Mouse (Mus musculus) limb, embryonic 14.5 days (tissue): ENCODE measurements around the gene Slc16a14. TPM values are rescaled to one million over a fixed set of nuclear protein-coding genes. Genes with fewer than 3 reads are reported as not detected.

Source experiments
- ATAC-seq: fragments of 200-750 bp; cut with Nextera tagmentation; 2 replicates; pipeline ENCODE4 v1.8.0; 2017; ENCODE audit warnings: low read depth, moderate number of reproducible peaks, moderate TSS enrichment; ENCODE audit not compliant: low FRiP score
- DNase-seq: peaks from one replicate; pipeline ENCODE4 v3.0.0-alpha.2; 2015; ENCODE audit warnings: low spot score
- H3K27ac ChIP-seq: fragments of 300-500 bp; sonication (generic); replicated peaks from 2 replicates; pipeline ENCODE4 v1.5.1; 2014; ENCODE audit warnings: low read depth, mild to moderate bottlenecking, low read length, moderate library complexity, mixed read lengths
- H3K27me3 ChIP-seq: fragments of 300-500 bp; sonication (generic); 2 replicates; pipeline ENCODE4 v1.6.1; 2014; ENCODE audit warnings: low read length, mixed read lengths; ENCODE audit not compliant: control insufficient read depth, insufficient read depth
- H3K36me3 ChIP-seq: fragments of 300-500 bp; sonication (generic); 2 replicates; pipeline ENCODE4 v1.6.1; 2014; ENCODE audit warnings: mild to moderate bottlenecking, low read length, moderate library complexity, mixed read lengths; ENCODE audit not compliant: control insufficient read depth, insufficient read depth
- H3K4me1 ChIP-seq: fragments of 300-500 bp; sonication (generic); 2 replicates; pipeline ENCODE4 v1.6.1; 2014; ENCODE audit warnings: antibody characterized with exemption, low read length, mixed read lengths; ENCODE audit not compliant: control insufficient read depth, insufficient read depth
- H3K4me2 ChIP-seq: fragments of 300-500 bp; sonication (generic); replicated peaks from 2 replicates; pipeline ENCODE4 v1.6.1; 2014; ENCODE audit warnings: low read depth, mild to moderate bottlenecking, low read length, moderate library complexity; ENCODE audit not compliant: severe bottlenecking
- H3K4me3 ChIP-seq: fragments of 300-500 bp; sonication (generic); replicated peaks from 2 replicates; pipeline ENCODE4 v1.5.1; 2014; ENCODE audit warnings: low read length
- H3K9ac ChIP-seq: fragments of 300-500 bp; sonication (generic); 2 replicates; pipeline ENCODE4 v1.6.1; 2014; ENCODE audit warnings: mild to moderate bottlenecking, low read depth, low read length, moderate library complexity; ENCODE audit not compliant: severe bottlenecking
- H3K9me3 ChIP-seq: fragments of 300-500 bp; sonication (generic); 2 replicates; pipeline ENCODE4 v1.6.1; 2016; ENCODE audit warnings: low read length; ENCODE audit not compliant: control insufficient read depth
- POLR2A ChIP-seq: fragments of 200-500 bp; IDR thresholded peaks from 2 replicates; pipeline ENCODE4 v1.8.0; 2012; ENCODE audit warnings: inconsistent platforms, mild to moderate bottlenecking, moderate library complexity, borderline replicate concordance; ENCODE audit not compliant: insufficient read depth, insufficient read length; ENCODE audit errors: extremely low read depth
- WGBS: fragments of 180-500 bp; shearing (Covaris S2); extraction: QIAGEN DNeasy Blood & Tissue Kit; methylation state at CpG from one replicate; pipeline ENCODE4 v1.1.7; 2014; 5-methylcytosine and 5-hydroxymethylcytosine counted together
- polyA plus RNA-seq, 2 experiments: library from polyadenylated mRNA; depleted of rRNA in 1 of 2; stranded (reverse) in 1 of 2; unstranded in 1 of 2; fragments of >200 nt; fragmentation: Nextera tagmentation in 1 of 2; extraction: Ambion mirVana in 1 of 2; gene quantifications; 2 replicates each; pipeline versions ENCODE4 v1.2.1 to v1.2.3; 2012 to 2014

Gene Slc16a14
- polyA plus RNA-seq, 2 experiments = 0.15 to 0.18 TPM

- DNase-seq (no peak), ATAC-seq (no peak)
- Histone ChIP-seq H3K36me3 (no peaks in the 10 kb centered on the region), H3K27ac (no peak overlapping the region), H3K9me3 (no peaks in the 10 kb centered on the region), H3K9ac (no peak overlapping the region), H3K27me3 (peaks cover 9% of the 10 kb centered on the region; the same call in 1 of the 2 replicates), H3K4me2 (no peak overlapping the region), H3K4me1 (no peaks in the 10 kb centered on the region), H3K4me3 (no peak overlapping the region)
- no peak for TF ChIP-seq POLR2A
- 55% methylated on average over 4 of the region's 4 CpGs for WGBS
These were observed 4.5 kb upstream of the Slc16a14 start for GRCm38 (mm10) chr1:84939466-84939865.

DNA sequence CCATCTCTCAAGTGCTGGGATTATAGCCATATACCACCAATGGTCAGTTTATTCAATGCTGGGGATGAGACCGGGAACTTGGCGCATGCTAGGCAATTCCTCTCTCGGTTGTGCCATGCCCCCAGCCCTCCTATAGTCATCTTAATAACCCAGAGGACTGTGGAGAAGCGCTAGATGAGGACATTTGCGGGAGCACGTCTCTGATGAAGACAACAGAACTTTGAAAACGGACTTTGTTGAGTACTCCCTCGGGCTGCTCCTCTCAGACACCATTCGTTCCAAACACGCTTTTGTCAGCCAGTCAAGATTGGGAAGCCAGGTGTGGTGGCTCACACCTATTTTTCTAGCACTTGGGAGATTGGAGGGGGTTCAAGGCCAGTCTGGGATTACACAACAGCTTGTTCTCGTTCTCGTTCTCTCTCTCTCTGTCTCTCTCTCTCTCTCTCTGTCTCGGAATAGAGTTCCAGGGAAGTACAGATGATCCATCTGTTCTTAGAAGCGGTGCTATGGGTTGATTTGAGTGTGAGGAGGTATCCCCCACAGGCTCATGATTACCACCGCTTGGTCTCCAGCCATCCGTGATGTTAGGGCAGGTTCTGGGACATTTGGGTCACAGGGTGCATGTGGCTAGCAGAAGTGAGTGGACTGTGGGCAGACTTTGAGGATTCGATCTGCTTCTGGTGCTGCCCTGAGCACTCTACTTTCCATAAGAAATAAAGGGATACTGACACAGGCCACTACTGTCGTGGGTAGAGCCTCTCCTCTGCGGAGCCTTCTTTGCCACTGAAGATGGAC lies 2.0 kb upstream of the Slc16a14 start:
- no peak for ATAC-seq
- TF ChIP-seq POLR2A = no peak
- no peak for DNase-seq
- peaks cover 5% of the 10 kb centered on the region; the same call in 1 of the 2 replicates for H3K4me1 ChIP-seq
- H3K9ac ChIP-seq = no peak overlapping the region
- no peaks in the 10 kb centered on the region for H3K9me3 ChIP-seq
- H3K27me3 ChIP-seq = peaks cover 21% of the 10 kb centered on the region
- H3K4me3 ChIP-seq = no peak overlapping the region
- H3K36me3 ChIP-seq = no peaks in the 10 kb centered on the region
- no peak overlapping the region for H3K27ac ChIP-seq
- no peak overlapping the region for H3K4me2 ChIP-seq
- 87% methylated on average over 19 of the region's 19 CpGs for WGBS

- TF ChIP-seq POLR2A = no peak
- no peak overlapping the region for H3K9ac ChIP-seq
- peaks cover 21% of the 10 kb centered on the region for H3K27me3 ChIP-seq
- peaks cover 5% of the 10 kb centered on the region; the same call in 1 of the 2 replicates for H3K4me1 ChIP-seq
- ATAC-seq (no peak), DNase-seq (no peak)
- no peak overlapping the region for H3K4me3 ChIP-seq
- no peaks in the 10 kb centered on the region for H3K9me3 ChIP-seq
- 68% methylated on average over 9 of the region's 9 CpGs for WGBS
- no peak overlapping the region for H3K4me2 ChIP-seq
- no peak overlapping the region for H3K27ac ChIP-seq
- H3K36me3 ChIP-seq = no peaks in the 10 kb centered on the region
These were observed 734 bp upstream of the Slc16a14 start for GRCm38 (mm10) chr1:84935668-84936067.

DNA sequence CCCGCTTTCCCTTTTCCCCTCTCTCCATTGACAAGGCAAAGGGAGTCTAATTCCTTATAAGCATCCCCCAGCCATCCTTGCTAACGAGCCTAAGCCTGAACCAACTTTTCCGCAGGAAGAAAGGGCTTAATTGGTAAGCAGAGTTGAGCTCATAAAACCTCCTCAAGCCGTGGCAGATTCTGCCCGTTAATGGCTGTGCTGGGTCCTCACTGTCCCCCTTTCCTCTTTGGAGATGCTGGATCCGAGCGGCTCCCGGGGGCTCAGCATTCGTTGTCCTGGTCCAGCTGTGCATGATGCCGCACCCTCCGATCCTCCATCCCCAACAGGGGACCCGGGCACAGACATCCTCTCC lies 807 bp downstream of the Slc16a14 start:
- H3K9me3 ChIP-seq = no peaks in the 10 kb centered on the region
- H3K27ac ChIP-seq = no peak overlapping the region
- peak overlapping the region; percentile 61 for H3K9ac ChIP-seq
- peak overlapping the region; percentile 51 for H3K4me3 ChIP-seq
- DNase-seq (no peak), ATAC-seq (no peak)
- no peaks in the 10 kb centered on the region for H3K36me3 ChIP-seq
- no peak for TF ChIP-seq POLR2A
- H3K4me2 ChIP-seq = peak overlapping the region; percentile 94
- H3K4me1 ChIP-seq = peaks cover 5% of the 10 kb centered on the region; the same call in 1 of the 2 replicates
- peaks cover 21% of the 10 kb centered on the region for H3K27me3 ChIP-seq
- WGBS = under 1% methylated on average over 12 of the region's 12 CpGs

DNA sequence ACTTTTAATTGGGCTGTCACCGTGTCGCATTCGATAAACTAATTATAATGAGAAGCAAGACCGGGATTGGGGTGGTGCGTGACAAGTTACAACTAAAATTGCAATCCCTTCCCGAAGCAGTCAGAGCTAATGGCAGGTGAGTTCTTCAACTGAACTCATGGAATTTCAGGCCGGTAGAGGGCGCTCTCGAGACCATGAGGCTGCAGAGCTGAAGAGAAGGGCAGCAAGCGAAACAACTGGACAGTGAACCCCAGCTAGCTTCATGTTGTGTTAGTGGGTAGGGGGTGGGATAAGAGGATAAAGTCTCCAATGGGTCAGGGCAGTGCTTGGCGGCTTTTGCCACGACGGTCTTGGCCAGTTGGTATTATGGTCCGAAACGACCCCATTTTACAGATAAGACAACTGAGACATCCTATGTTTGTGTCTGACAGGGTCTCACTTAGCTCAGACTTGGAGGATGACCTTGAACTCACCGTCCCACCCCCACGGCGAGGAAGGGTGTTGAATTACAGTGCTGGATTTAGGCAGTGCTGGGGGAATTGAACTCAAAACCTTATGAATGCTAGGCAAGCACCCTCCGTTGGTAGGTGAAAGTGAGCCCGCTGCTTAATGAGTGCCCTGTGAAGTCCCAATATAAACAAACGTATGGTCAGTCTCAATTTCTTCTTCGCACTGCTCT lies 1.3 kb downstream of the Slc16a14 start:
- H3K27ac ChIP-seq = no peak overlapping the region
- DNase-seq = peak; percentile 52
- no peak overlapping the region for H3K9ac ChIP-seq

More for the DNA sequence above, 1.3 kb downstream of the Slc16a14 start:
- Histone ChIP-seq H3K4me1 (peaks cover 5% of the 10 kb centered on the region; the same call in 1 of the 2 replicates), H3K27me3 (peaks cover 21% of the 10 kb centered on the region), H3K4me2 (peak overlapping the region; percentile 94), H3K36me3 (no peaks in the 10 kb centered on the region), H3K9me3 (no peaks in the 10 kb centered on the region), H3K4me3 (peak overlapping the region; percentile 51)
- TF ChIP-seq POLR2A = no peak
- WGBS = 11% methylated on average over 22 of the region's 22 CpGs
- ATAC-seq = no peak
